Comparison of ENCODE assay signal across 20 mouse cellular contexts in the genomic region with DNA sequence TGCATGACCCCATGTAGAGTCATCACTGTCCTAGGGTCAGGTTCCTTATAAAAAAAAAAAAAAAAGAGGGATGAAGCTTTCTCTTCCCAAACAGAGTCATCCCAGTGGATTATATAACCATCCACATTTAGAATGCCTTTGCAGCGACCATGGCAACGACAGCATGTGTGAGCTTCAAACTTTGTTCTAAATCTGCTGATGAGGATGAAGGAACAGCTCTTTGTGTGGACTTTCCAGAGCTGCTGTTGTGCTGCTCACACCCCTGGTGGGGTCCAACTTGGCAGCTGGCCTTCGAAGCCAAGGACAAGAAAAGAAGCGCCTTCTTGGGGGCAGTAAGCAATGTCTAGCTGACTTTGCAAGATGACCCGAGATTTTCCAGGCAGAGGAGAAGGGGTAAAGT.
DNase-seq lines count a peak whose midpoint lies in the region; ATAC-seq and TF ChIP-seq lines count a peak whose summit lies in the region.
"Had no signal": no experiment of that assay in that cellular context is flagged by ENCODE, and none has a peak within 500 bp of the region (broad histone marks: within the 10 kb centered on the region; RNA-seq: fewer than 3 reads in every experiment).

No protein-coding gene starts in this region.

- H3K4me3 ChIP-seq in cortical plate, adult 2 months (ENCODE audit: insufficient read depth, low read length): no peak overlapping the region
- no peak overlapping the region for H3K4me3 ChIP-seq in kidney, embryonic 15.5 days (replicated peaks)
- H3K4me3 ChIP-seq: gastrocnemius, adult 2 months; heart, adult 2 months; hindbrain, embryonic 10.5 days; megakaryocyte, embryonic 14.5 days; neural tube, embryonic 12.5 days; stomach, embryonic 15.5 days had no signal

- ATAC-seq in kidney, embryonic 15.5 days (replicated peaks; ENCODE audit: low FRiP score): no peak

- no peaks in the 10 kb centered on the region for H3K9me3 ChIP-seq in kidney, embryonic 15.5 days (replicated peaks)
- H3K9me3 ChIP-seq: hindbrain, embryonic 10.5 days; neural tube, embryonic 12.5 days; stomach, embryonic 15.5 days had no signal

- no peaks in the 10 kb centered on the region for H3K36me3 ChIP-seq in kidney, embryonic 15.5 days
- H3K36me3 ChIP-seq: hindbrain, embryonic 10.5 days; neural tube, embryonic 12.5 days; stomach, embryonic 15.5 days had no signal

- no peak overlapping the region for H3K9ac ChIP-seq in kidney, embryonic 15.5 days
- H3K9ac ChIP-seq: neural tube, embryonic 12.5 days; stomach, embryonic 15.5 days had no signal

- H3K27me3 ChIP-seq in kidney, embryonic 15.5 days: no peaks in the 10 kb centered on the region
- H3K27me3 ChIP-seq: megakaryocyte, embryonic 14.5 days; neural tube, embryonic 12.5 days; stomach, embryonic 15.5 days had no signal

- WGBS in kidney, embryonic 15.5 days: 86% methylated on average over 5 of the region's 5 CpGs

- TF ChIP-seq POLR2A in cortical plate, adult 2 months (IDR thresholded peaks at IDR 0.05; ENCODE audit: extremely low read depth, insufficient read depth, low read length): no peak

- peak overlapping the region; percentile 86 for H3K27ac ChIP-seq in cortical plate, adult 2 months (ENCODE audit: insufficient read depth, low read length)
- no peak overlapping the region for H3K27ac ChIP-seq in kidney, embryonic 15.5 days
- H3K27ac ChIP-seq: gastrocnemius, adult 2 months; heart, adult 2 months; hindbrain, embryonic 10.5 days; neural tube, embryonic 12.5 days; stomach, embryonic 15.5 days had no signal

- peaks cover 10% of the 10 kb centered on the region for H3K4me1 ChIP-seq in cortical plate, adult 2 months (ENCODE audit: control insufficient read depth, insufficient read depth, low read length)
- no peaks in the 10 kb centered on the region for H3K4me1 ChIP-seq in kidney, embryonic 15.5 days
- H3K4me1 ChIP-seq: hindbrain, embryonic 10.5 days; megakaryocyte, embryonic 14.5 days; neural tube, embryonic 12.5 days; stomach, embryonic 15.5 days had no signal

- DNase-seq in frontal cortex, postnatal 14 days (ENCODE audit: low spot score in 2 of 2): peak; percentile 25 to 35
- peak; percentile 19 to 24 for DNase-seq in layer of hippocampus, postnatal 36 days
- DNase-seq in left cerebral cortex, postnatal 36 days (ENCODE audit: low spot score in 2 of 2): peak; percentile 54 to 60
- DNase-seq in spleen, postnatal 36 days (ENCODE audit: low spot score in 2 of 2): no peak
- DNase-seq in liver: no peak
- DNase-seq in embryo, embryonic 10.5 days (ENCODE audit: low spot score): no peak
- DNase-seq: adrenal gland, postnatal 25 days; cerebellum, adult 8-10 months; gastrocnemius, adult 2 months; heart, adult 2 months; kidney, adult 2 months; kidney, postnatal 4 days; lung, postnatal 14 days; thymus, postnatal 25 days had no signal

- H3K4me2 ChIP-seq in kidney, embryonic 15.5 days: no peak overlapping the region
- H3K4me2 ChIP-seq: neural tube, embryonic 12.5 days; stomach, embryonic 15.5 days had no signal

- no peak for TF ChIP-seq CTCF in cortical plate, adult 2 months (IDR thresholded peaks at IDR 0.05; ENCODE audit: extremely low read depth, insufficient read depth, low read length)

- intact Hi-C loops in left cerebral cortex, postnatal 36 days (cut with DNase I): no loop called here

Comparison
In these comparisons a context has a peak if more than half of its experiments do, and no peak if none do; other contexts are left out.
1. DNase-seq: peak in frontal cortex, postnatal 14 days (2 of 2), layer of hippocampus, postnatal 36 days (2 of 2) and left cerebral cortex, postnatal 36 days (2 of 2); none in spleen, postnatal 36 days (0 of 2), liver (single experiment) and embryo, embryonic 10.5 days (single experiment).